Mouse (Mus musculus) left cerebral cortex, adult 9 months (tissue): ENCODE measurements at regions not wholly inside any gene's neighbourhood (a gene's known extent, or its start where the extent isn't known, plus 50 kb on each side); places are given as distances from the start of the nearest gene placed in this dataset.

Source experiments
- DNase-seq, 2 experiments: peaks; one replicate each; pipeline ENCODE4 v3.0.0; 2022; ENCODE audit warnings: low spot score in 2 of 2

- DNase-seq = no peak
These were observed 159.8 kb upstream of the Kbtbd8 start for GRCm38 (mm10) chr6:94957172-94957668.

- no peak for DNase-seq
These were observed 162.5 kb upstream of the Kbtbd8 start for GRCm38 (mm10) chr6:94954580-94954979.

DNA sequence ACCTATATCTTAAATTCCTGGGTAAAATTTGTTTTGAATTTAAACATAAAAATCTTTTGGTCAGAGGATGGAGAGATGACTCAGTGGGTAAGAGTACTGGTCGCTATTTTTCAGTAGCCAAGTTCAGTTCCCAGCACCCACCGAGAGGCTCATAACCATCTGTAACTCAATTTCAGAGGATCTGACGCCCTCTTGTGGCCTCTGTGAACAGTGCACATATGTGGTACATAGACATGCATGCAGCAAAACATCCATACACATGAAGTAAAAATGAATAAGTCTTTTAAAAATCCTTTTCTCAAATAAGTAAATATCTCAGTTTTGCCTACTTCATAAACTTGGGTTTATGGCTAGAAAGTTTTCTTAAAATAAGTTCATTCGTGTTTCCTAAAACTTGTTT lies 163.4 kb upstream of the Kbtbd8 start:
- DNase-seq = no peak

DNA sequence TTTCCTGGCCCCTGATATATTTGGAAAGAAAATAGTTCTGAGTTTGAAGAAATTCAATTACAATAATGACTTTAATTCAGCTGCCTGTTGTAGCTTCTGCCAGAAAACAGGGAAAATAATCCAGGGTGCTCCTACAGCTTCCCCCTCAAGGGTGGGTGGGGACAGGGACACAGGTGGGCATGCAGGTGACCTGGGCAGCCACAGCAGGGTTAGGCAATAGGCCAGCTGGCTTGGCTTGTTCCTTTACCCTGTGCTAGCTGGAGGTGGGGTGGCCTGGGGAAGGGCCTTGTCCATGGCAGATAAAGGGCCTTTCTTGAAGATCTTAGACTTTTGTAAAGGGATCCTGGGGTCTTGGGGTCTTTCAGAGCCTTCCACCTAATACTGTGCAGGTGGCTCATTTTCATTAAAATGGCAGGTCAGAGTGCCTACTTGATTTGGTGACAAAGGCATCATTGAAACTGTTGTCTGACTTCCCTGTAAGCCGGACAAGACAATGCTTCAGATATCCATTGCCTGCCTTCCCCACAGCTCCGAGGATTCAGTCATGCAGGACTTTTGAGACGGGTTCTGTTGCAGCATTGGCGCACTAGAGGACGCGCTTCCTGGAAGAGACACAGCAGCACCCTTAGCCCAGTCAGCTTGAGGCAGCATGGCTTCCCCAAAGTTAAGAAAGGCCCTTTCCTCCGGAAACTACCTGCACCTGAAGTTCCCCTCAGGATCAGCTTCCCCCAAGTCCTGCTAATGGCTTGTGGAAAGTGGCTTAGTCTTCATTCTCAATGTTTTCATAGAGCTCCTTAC lies 164.9 kb upstream of the Kbtbd8 start:
- DNase-seq = no peak

DNA sequence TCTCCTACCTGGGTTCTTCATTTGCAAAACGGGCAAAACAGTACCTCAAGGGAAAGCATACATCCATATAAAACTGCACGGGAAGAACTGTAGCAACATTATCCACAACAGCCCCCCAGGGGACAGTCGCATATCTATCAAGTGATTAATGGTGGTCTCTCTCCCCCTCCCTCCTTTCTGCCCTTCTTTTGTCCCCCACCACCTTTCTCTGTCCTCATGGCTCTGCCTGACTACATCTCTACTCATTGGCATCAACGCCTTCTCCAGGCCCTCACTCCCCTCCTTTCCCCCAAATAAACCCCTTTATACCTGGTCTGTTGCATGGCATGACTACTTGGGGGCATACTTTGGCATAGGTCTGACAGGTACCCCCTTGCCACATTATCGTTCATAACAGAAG lies 166.1 kb upstream of the Kbtbd8 start:
- DNase-seq = no peak

- DNase-seq = no peak
These were observed 166.7 kb upstream of the Kbtbd8 start for GRCm38 (mm10) chr6:94950319-94950718.

DNA sequence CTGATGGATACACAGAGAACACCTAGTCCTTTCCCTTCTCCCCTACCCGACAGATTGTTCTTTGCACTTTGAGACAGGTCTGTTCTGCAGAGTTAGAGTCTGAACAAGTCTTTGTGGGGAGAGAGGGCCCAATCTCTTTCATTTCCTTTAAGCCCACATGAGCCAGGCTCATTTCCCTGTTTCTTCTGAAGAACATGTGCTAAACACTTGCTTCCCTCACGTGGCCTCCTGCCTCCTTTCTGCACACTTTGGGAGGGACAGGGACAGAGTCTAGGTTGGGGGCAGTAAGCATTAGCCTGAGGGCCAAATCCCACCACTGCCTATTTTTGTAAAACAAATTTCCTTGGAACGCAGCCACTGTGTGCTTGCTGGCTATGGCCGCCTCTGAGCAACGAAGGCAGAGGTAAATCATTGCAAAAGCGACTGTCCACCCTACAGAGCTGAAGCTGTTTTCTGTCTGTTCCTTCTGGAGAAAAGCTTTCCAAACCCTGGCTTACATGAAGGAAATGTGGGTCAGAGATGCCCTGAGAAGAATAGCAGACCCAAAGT lies 170.6 kb upstream of the Kbtbd8 start:
- no peak for DNase-seq

- DNase-seq = no peak
These were observed 171.3 kb upstream of the Kbtbd8 start for GRCm38 (mm10) chr6:94945715-94946114.

GRCm38 (mm10) chr6:94944196-94944595 lies 172.8 kb upstream of the Kbtbd8 start:
- DNase-seq = no peak

DNA sequence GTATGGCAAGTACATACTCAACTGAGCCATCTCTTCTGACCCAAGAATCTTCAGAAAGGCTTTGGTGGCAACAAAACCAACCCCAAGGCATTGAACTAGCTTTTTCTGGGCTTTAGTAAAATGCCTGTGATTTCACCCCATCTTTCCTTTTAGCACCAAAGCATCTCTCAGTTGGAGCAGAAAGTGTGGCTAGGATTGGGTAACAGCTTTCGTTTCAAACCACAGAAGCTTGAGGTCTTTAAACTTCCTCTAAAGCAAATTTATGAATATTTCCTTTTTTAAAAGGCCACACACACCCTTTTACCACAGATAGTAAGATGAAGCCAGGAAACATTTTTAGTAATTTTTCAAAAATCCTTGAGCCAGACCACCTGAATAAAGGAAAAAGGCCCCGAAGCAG lies 178.1 kb upstream of the Kbtbd8 start:
- no peak for DNase-seq

- DNase-seq = no peak
These were observed 180.8 kb upstream of the Kbtbd8 start for GRCm38 (mm10) chr6:94936206-94936605.

GRCm38 (mm10) chr6:94935706-94936105 lies 181.3 kb upstream of the Kbtbd8 start:
- DNase-seq = no peak

- no peak for DNase-seq
These were observed 189.2 kb upstream of the Kbtbd8 start for GRCm38 (mm10) chr6:94927811-94928210.

DNA sequence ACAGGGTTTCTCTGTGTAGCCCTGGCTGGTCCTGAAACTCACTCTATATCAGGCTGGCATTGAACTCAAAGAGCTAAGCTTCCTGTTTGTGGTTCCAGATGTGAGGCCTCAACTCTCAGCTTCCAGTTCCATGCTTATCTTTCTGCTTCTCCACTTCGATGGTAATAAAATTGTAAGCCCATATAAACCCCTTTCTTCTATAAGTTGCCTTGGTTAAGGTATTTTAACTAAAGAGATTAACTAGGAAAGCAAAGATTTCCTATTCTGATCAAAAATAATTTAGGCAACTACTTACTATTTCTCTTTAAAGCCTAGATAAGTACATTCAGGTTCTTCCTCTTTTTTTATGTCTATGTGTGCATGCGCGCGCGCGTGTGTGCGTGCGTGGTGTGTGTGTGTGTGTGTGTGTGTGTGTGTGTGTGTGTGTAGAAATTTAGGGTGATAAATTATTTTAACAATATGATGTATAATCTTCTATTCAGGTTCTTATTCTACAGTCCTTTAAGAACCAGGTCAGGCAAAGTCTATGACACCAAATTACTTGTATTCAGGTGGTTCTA lies 190.3 kb upstream of the Kbtbd8 start:
- no peak for DNase-seq

DNA sequence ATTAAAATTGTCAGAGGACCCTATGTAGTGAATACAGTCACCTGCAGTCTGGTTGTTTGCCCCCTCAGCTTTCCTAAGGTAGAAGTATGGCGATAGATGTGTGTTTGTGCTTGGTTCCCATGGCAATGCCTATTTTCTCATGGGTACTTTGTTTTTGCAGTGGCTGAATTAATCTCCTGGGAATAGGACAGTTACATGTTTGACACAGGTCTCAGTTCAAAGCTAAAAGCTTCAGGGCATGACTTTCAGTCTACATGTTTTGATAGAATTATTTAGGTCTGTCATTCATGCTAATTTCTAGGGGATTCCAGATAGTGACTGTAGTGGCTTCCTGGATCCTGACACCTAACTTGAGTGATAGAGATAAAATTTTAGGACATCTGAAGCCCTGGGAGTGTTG lies 191.6 kb upstream of the Kbtbd8 start:
- DNase-seq = no peak

DNA sequence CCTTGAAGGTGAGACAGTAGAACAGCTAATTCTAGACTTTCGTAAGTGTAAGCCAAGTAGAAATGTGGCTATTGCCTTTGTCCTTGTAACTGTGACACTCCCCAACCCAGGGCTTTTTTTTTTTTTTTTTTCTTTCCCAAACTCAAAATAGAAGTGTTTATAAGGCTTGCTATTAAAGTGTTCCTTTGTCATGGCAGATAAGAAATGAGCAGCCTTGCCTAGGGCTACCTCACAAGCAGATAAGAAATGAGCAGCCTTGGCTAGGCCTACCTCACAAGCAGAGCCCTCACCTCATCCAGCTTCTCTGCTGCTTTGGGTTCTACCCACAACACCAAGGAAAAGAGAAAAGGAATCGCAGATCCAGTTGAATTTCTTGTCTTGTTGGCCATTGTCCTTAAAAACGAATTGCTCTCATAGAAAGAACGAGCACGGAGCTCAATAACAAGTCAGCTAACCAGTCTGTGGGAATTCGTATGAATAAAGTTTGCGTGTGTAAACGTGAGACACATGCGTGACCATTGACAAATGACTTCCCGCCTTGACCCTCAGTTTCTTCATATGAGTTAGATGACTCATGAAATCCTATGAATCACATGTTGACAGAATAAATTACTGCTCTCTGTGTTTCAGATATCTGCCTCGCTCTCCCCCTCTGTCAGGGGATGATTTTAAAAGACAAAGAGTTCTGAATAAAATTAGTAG lies 192.6 kb upstream of the Kbtbd8 start:
- no peak for DNase-seq

- no peak for DNase-seq
These were observed 195.3 kb upstream of the Kbtbd8 start for GRCm38 (mm10) chr6:94921741-94922140.

GRCm38 (mm10) chr6:94920770-94921169 lies 196.3 kb upstream of the Kbtbd8 start:
- no peak for DNase-seq

- DNase-seq = no peak
These were observed 197.8 kb upstream of the Kbtbd8 start for GRCm38 (mm10) chr6:94919194-94919743.

GRCm38 (mm10) chr6:94915842-94916620 lies 201.0 kb upstream of the Kbtbd8 start:
- peak in 1 of 2 experiments; percentile 6 for DNase-seq

DNA sequence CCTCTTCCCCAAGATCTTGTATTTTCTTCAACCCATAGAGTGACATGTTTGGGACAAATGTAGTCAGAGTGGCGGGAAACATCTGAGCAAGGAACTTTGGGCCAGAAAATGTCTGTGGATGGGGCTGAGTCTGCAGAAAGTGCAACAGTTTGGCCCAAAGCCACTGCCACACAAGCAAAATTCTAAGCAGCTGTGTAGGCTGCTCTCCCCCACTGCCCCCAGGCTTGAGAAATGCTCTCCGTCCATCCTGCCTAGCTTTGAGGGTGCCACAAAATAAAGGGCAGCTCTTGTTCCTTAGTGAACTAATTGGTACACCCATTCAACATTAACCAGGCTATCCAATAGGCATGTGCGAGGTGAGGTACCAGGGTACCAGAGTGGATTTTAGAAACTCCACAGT lies 205.2 kb upstream of the Kbtbd8 start:
- no peak for DNase-seq
